Mouse (Mus musculus): ENCODE data around the gene Cep128. TPM values are rescaled to one million over a fixed set of nuclear protein-coding genes. Genes with fewer than 3 reads are reported as not detected.
"Not testable (repeated sequence)": the region's sequence is repeated elsewhere in the genome, so short reads cannot be mapped to it uniquely, and the experiment has no call there.

Cep128 gene
- polyA plus RNA-seq, 1 experiment: 5.4 TPM

GRCm38 (mm10) chr12:90982018-90982417 is 402.2 kb downstream of the Cep128 start:
- no peak overlapping the region for H3ac ChIP-seq (ENCODE audit: control insufficient read depth, insufficient read length, low read depth)
- no peaks in the 10 kb centered on the region for H3K79me3 ChIP-seq (ENCODE audit: low read depth)
- no peaks in the 10 kb centered on the region for H3K27me3 ChIP-seq (ENCODE audit: control insufficient read depth, insufficient read depth, insufficient read length)
- H3K4me3 ChIP-seq (ENCODE audit: insufficient read depth, poor library complexity, severe bottlenecking): no peak overlapping the region
- H3K36me3 ChIP-seq (ENCODE audit: control insufficient read depth, insufficient read depth): no peaks in the 10 kb centered on the region
- no peaks in the 10 kb centered on the region for H3K79me2 ChIP-seq (ENCODE audit: control insufficient read depth, insufficient read depth)
- TF ChIP-seq MYOD1 (IDR thresholded peaks at IDR 0.05; ENCODE audit: control insufficient read depth, insufficient read length, low read depth): no peak
- TF ChIP-seq CEBPB (IDR thresholded peaks at IDR 0.05; ENCODE audit: low read depth): no peak
- no peak for TF ChIP-seq FOSL1 (IDR thresholded peaks at IDR 0.05; ENCODE audit: insufficient read depth, low read length, poor library complexity, severe bottlenecking)
- no peak for TF ChIP-seq MYOG (IDR thresholded peaks at IDR 0.05; ENCODE audit: control insufficient read depth, extremely low read depth, insufficient read length)
- TF ChIP-seq MAX (IDR thresholded peaks at IDR 0.05): no peak
- TF ChIP-seq CTCF (IDR thresholded peaks at IDR 0.05; ENCODE audit: control insufficient read depth, insufficient read depth, insufficient read length): no peak
- TF ChIP-seq USF1 (IDR thresholded peaks at IDR 0.05; ENCODE audit: low read depth): no peak

- not testable (repeated sequence) for H3K4me3 ChIP-seq (ENCODE audit: insufficient read depth, poor library complexity, severe bottlenecking); H3K36me3 ChIP-seq (ENCODE audit: control insufficient read depth, insufficient read depth); H3K79me2 ChIP-seq (ENCODE audit: control insufficient read depth, insufficient read depth); H3K79me3 ChIP-seq (ENCODE audit: low read depth); H3K27me3 ChIP-seq (ENCODE audit: control insufficient read depth, insufficient read depth, insufficient read length); H3ac ChIP-seq (ENCODE audit: control insufficient read depth, insufficient read length, low read depth)
These were observed 407.8 kb downstream of the Cep128 start for GRCm38 (mm10) chr12:90976406-90976805.

- Histone ChIP-seq H3K27me3 (ENCODE audit: control insufficient read depth, insufficient read depth, insufficient read length) (no peaks in the 10 kb centered on the region), H3K79me2 (ENCODE audit: control insufficient read depth, insufficient read depth) (no peaks in the 10 kb centered on the region), H3K4me3 (ENCODE audit: insufficient read depth, poor library complexity, severe bottlenecking) (no peak overlapping the region), H3ac (ENCODE audit: control insufficient read depth, insufficient read length, low read depth) (no peak overlapping the region), H3K36me3 (ENCODE audit: control insufficient read depth, insufficient read depth) (no peaks in the 10 kb centered on the region), H3K79me3 (ENCODE audit: low read depth) (no peaks in the 10 kb centered on the region)
- TF ChIP-seq MYOD1 (IDR thresholded peaks at IDR 0.05; ENCODE audit: control insufficient read depth, insufficient read length, low read depth) (no peak), MYOG (IDR thresholded peaks at IDR 0.05; ENCODE audit: control insufficient read depth, extremely low read depth, insufficient read length) (no peak), CTCF (IDR thresholded peaks at IDR 0.05; ENCODE audit: control insufficient read depth, insufficient read depth, insufficient read length) (no peak), MAX (IDR thresholded peaks at IDR 0.05) (no peak), CEBPB (IDR thresholded peaks at IDR 0.05; ENCODE audit: low read depth) (no peak), USF1 (IDR thresholded peaks at IDR 0.05; ENCODE audit: low read depth) (no peak)
These were observed 408.8 kb downstream of the Cep128 start for GRCm38 (mm10) chr12:90975429-90975828.

- H3K4me3 ChIP-seq (ENCODE audit: insufficient read depth, poor library complexity, severe bottlenecking): no peak overlapping the region
- H3K79me3 ChIP-seq (ENCODE audit: low read depth): no peaks in the 10 kb centered on the region
- H3K27me3 ChIP-seq (ENCODE audit: control insufficient read depth, insufficient read depth, insufficient read length): no peaks in the 10 kb centered on the region
- no peak overlapping the region for H3ac ChIP-seq (ENCODE audit: control insufficient read depth, insufficient read length, low read depth)
- H3K36me3 ChIP-seq (ENCODE audit: control insufficient read depth, insufficient read depth): no peaks in the 10 kb centered on the region
- H3K79me2 ChIP-seq (ENCODE audit: control insufficient read depth, insufficient read depth): no peaks in the 10 kb centered on the region
- no peak for TF ChIP-seq MAX (IDR thresholded peaks at IDR 0.05)
- TF ChIP-seq FOSL1 (IDR thresholded peaks at IDR 0.05; ENCODE audit: insufficient read depth, low read length, poor library complexity, severe bottlenecking): no peak
- TF ChIP-seq CEBPB (IDR thresholded peaks at IDR 0.05; ENCODE audit: low read depth): no peak
- no peak for TF ChIP-seq USF1 (IDR thresholded peaks at IDR 0.05; ENCODE audit: low read depth)
- no peak for TF ChIP-seq MYOD1 (IDR thresholded peaks at IDR 0.05; ENCODE audit: control insufficient read depth, insufficient read length, low read depth)
These were observed 413.1 kb downstream of the Cep128 start for GRCm38 (mm10) chr12:90971156-90971555.

- H3ac ChIP-seq (ENCODE audit: control insufficient read depth, insufficient read length, low read depth): no peak overlapping the region
- no peaks in the 10 kb centered on the region for H3K79me2 ChIP-seq (ENCODE audit: control insufficient read depth, insufficient read depth)
- no peak overlapping the region for H3K4me3 ChIP-seq (ENCODE audit: insufficient read depth, poor library complexity, severe bottlenecking)
- H3K36me3 ChIP-seq (ENCODE audit: control insufficient read depth, insufficient read depth): no peaks in the 10 kb centered on the region
- TF ChIP-seq USF1 (IDR thresholded peaks at IDR 0.05; ENCODE audit: low read depth) (no peak), FOSL1 (IDR thresholded peaks at IDR 0.05; ENCODE audit: insufficient read depth, low read length, poor library complexity, severe bottlenecking) (no peak), CEBPB (IDR thresholded peaks at IDR 0.05; ENCODE audit: low read depth) (no peak), MAX (IDR thresholded peaks at IDR 0.05) (no peak), MYOG (IDR thresholded peaks at IDR 0.05; ENCODE audit: control insufficient read depth, extremely low read depth, insufficient read length) (no peak), CTCF (IDR thresholded peaks at IDR 0.05; ENCODE audit: control insufficient read depth, insufficient read depth, insufficient read length) (no peak), MYOD1 (IDR thresholded peaks at IDR 0.05; ENCODE audit: control insufficient read depth, insufficient read length, low read depth) (no peak)
- H3K27me3 ChIP-seq (ENCODE audit: control insufficient read depth, insufficient read depth, insufficient read length): no peaks in the 10 kb centered on the region
- H3K79me3 ChIP-seq (ENCODE audit: low read depth): no peaks in the 10 kb centered on the region
These were observed 422.7 kb downstream of the Cep128 start for GRCm38 (mm10) chr12:90961386-90962017.

- TF ChIP-seq MYOD1 (IDR thresholded peaks at IDR 0.05; ENCODE audit: control insufficient read depth, insufficient read length, low read depth) (no peak), CEBPB (IDR thresholded peaks at IDR 0.05; ENCODE audit: low read depth) (no peak)
- no peaks in the 10 kb centered on the region for H3K79me3 ChIP-seq (ENCODE audit: low read depth)
- H3K27me3 ChIP-seq (ENCODE audit: control insufficient read depth, insufficient read depth, insufficient read length): no peaks in the 10 kb centered on the region
- H3K4me3 ChIP-seq (ENCODE audit: insufficient read depth, poor library complexity, severe bottlenecking): no peak overlapping the region
- H3K79me2 ChIP-seq (ENCODE audit: control insufficient read depth, insufficient read depth): no peaks in the 10 kb centered on the region
- no peaks in the 10 kb centered on the region for H3K36me3 ChIP-seq (ENCODE audit: control insufficient read depth, insufficient read depth)
- H3ac ChIP-seq (ENCODE audit: control insufficient read depth, insufficient read length, low read depth): no peak overlapping the region
These were observed 429.3 kb downstream of the Cep128 start for GRCm38 (mm10) chr12:90954740-90955473.

Small RNAs within 50 kb of the gene (microRNA-seq; reads per million reads assigned to microRNA genes)
- gene Gm44370 (ENCODE audit: borderline microRNAs expressed): not detected

Other genes starting within 250 kb of the Cep128 start
- not detected for gene Tshr, start 154 bp upstream of the Cep128 start, polyA plus RNA-seq (2012; fragmentation: generic; extraction: Trizol)
- 5.1 TPM for gene Gtf2a1, start 206.1 kb upstream of the Cep128 start, polyA plus RNA-seq (2012; fragmentation: generic; extraction: Trizol)